Mouse (Mus musculus) CH12.LX (cell line): Measurements from ENCODE around the gene Hcrt.

ENCODE experiments used
- CTCF ChIP-seq, 2 experiments: IDR thresholded peaks in 1 of 2; conservative IDR thresholded peaks in 1 of 2; 2 replicates each; pipeline ENCODE4 v1.5.1; 2011 to 2012; ENCODE audit warnings: low read depth in 2 of 2, low read length in 2 of 2, improper control_type of control experiment in 1 of 2, inconsistent platforms in 1 of 2, mild to moderate bottlenecking in 1 of 2, moderate library complexity in 1 of 2
- MAX ChIP-seq: IDR thresholded peaks from 2 replicates; pipeline ENCODE4 v1.6.1; 2011; ENCODE audit warnings: low read length, improper control_type of control experiment
- POLR2A ChIP-seq: IDR thresholded peaks from 2 replicates; pipeline ENCODE4 v1.6.1; 2011; ENCODE audit warnings: low read depth, mild to moderate bottlenecking, improper control_type of control experiment, low read length
- SMC3 ChIP-seq: IDR thresholded peaks from 2 replicates; pipeline ENCODE4 v1.6.1; 2011; ENCODE audit warnings: low read depth, low read length, improper control_type of control experiment
- ZC3H11A ChIP-seq: IDR thresholded peaks from 2 replicates; pipeline ENCODE4 v1.6.1; 2012; ENCODE audit warnings: low read depth, mild to moderate bottlenecking, inconsistent platforms, low read length, improper control_type of control experiment

GRCm38 (mm10) chr11:100804409-100804808 is 41.7 kb upstream of the Hcrt start:
- TF ChIP-seq MAX = no peak
- TF ChIP-seq ZC3H11A = no peak
- TF ChIP-seq POLR2A = no peak
- TF ChIP-seq SMC3 = no peak
- TF ChIP-seq CTCF (conservative IDR thresholded peaks at IDR 0.05 in 1 of 2, IDR thresholded peaks at IDR 0.05 in 1 of 2; ENCODE audit: low read depth in 2 of 2, low read length in 2 of 2) = no peak
